Mouse (Mus musculus) cerebellum, postnatal 4 days (tissue): ENCODE results near the gene Numa1.
"Not testable (repeated sequence)": the region's sequence is repeated elsewhere in the genome, so short reads cannot be mapped to it uniquely, and the experiment has no call there.

ENCODE experiments used
- DNase-seq, 2 experiments: peaks; one replicate each; pipeline ENCODE4 v3.0.0; 2022; ENCODE audit warnings: low spot score in 2 of 2, mixed read lengths in 1 of 2

Gene Numa1

GRCm38 (mm10) chr7:101985081-101985480, 51.2 kb downstream of the Numa1 start:
- DNase-seq, result no peak

GRCm38 (mm10) chr7:101994241-101994640, 60.3 kb downstream of the Numa1 start:
- no peak for DNase-seq

GRCm38 (mm10) chr7:101998194-101998927, 64.5 kb downstream of the Numa1 start:
- peak; percentile 67 to 92 for DNase-seq

- DNase-seq, result peak in 1 of 2 experiments; percentile 27
Observed at GRCm38 (mm10) chr7:101999461-102000151, 65.7 kb downstream of the Numa1 start.

DNA sequence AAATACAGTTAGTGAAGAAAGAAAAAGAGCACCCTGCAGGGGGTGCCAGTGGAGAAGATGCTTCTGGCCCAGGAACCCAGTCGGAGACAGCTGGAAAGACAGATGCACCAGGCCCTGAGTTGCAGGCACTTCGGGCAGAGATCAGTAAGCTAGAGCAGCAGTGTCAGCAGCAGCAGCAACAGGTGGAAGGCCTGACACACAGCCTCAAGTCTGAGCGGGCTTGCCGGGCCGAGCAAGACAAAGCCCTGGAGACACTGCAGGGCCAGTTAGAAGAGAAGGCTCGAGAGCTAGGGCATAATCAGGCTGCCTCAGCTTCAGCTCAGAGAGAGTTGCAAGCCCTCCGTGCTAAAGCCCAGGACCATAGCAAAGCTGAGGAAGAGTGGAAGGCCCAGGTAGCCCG, 66.4 kb downstream of the Numa1 start:
- DNase-seq, result no peak

DNA sequence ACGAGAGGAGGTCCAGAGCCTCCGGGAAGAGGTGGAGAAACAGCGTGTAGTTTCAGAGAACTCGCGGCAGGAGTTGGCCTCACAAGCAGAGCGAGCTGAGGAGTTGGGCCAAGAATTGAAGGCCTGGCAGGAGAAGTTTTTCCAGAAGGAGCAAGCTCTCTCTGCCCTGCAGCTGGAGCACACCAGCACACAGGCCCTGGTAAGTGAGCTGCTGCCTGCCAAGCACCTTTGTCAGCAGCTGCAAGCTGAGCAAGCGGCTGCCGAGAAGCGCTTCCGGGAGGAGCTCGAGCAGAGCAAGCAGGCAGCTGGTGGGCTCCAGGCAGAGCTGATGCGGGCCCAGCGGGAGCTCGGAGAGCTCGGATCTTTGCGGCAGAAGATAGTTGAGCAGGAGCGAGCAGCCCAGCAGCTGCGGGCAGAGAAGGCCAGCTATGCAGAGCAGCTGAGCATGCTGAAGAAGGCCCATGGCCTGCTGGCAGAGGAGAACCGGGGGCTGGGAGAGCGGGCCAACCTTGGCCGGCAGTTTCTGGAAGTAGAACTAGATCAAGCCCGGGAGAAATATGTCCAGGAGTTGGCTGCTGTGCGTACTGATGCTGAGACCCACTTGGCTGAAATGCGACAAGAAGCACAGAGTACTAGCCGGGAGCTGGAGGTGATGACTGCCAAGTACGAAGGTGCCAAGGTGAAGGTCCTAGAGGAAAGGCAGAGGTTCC, 67.2 kb downstream of the Numa1 start:
- DNase-seq, result peak in 1 of 2 experiments; percentile 68

DNA sequence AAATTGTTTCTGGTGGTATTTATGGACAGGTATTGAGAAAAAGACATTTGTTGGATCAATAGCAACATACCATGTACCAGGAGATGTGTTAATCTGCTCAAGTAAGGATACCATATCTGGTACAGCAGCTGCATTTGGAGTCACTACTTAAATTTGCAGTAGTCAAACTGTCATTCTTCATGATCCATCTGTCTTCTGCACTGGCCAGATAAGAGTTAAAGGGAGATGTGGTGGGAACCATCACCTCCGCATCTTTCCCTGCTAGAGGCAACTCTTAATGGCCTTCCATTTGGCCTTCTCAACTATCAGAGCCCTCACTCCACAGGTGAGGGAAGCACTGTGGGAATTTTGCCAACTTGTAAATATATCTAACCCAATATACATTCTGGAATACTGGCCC, 72.6 kb downstream of the Numa1 start:
- no peak for DNase-seq

DNA sequence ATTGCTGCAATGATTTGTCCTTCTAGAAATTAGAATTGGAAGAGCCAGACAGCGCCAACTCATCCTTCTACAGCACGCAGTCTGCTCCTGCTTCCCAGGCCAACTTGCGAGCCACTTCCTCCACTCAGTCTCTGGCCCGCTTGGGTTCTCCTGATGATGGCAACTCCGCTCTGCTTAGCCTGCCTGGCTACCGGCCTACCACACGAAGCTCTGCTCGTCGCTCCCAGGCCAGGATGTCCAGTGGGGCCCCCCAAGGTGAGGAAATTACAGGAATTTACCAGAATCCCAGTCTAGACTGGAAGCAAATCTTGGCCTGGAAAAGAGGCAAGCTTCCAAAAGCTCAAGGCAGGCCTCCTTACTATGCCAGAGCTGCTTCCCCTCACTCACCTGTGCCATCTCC, 77.9 kb downstream of the Numa1 start:
- DNase-seq, result no peak

DNA sequence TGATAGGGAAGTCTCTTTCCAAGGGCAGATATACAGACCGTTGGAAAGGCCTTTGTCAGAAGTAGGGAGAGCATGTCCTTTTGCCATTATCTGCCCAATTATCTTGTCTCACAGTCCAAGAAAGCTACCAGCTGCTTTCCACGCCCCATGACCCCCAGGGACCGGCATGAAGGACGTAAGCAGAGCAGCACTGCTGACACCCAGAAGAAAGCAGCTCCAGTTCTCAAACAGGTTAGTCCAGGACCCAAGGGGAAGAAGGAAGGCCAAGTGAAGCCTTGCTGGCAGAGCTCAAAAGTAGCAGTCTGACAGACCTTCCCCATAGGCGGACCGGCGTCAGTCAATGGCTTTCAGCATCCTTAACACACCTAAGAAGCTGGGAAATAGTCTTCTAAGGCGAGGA, 79.5 kb downstream of the Numa1 start:
- DNase-seq, result no peak

- no peak for DNase-seq
Observed at GRCm38 (mm10) chr7:102014995-102015394, 81.1 kb downstream of the Numa1 start.

- DNase-seq, result no peak
Observed at GRCm38 (mm10) chr7:102016936-102017335, 83.0 kb downstream of the Numa1 start.

- DNase-seq, result no peak
Observed at GRCm38 (mm10) chr7:102017452-102017851, 83.5 kb downstream of the Numa1 start.

- no peak for DNase-seq
Observed at GRCm38 (mm10) chr7:102018034-102018433, 84.1 kb downstream of the Numa1 start.

GRCm38 (mm10) chr7:102018590-102018989, 84.7 kb downstream of the Numa1 start, which contains the start of gene Il18bp:
Il18bp (minus strand) TSS chr7:102018690.
- no peak for DNase-seq

GRCm38 (mm10) chr7:102019362-102019761, 85.5 kb downstream of the Numa1 start:
- no peak for DNase-seq

DNA sequence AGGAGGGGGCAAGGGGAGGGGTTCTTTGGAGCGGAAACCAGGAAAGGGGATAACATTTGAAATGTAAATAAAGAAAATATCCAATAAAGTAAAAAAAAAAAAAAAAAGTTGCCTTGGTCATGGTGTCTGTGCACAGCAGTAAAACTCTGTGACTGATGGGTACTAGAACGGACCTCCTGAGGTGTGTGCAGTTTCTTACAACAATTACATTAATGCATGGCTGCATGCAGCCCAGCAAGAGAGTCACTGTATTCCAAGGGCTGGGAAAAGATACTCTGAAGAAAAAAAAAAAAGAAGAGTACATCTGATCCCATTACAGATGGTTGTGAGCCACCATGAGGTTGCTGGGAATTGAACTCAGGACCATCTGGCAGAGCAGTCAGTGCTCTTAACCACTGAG, 87.0 kb downstream of the Numa1 start:
- DNase-seq, result not testable (repeated sequence)

- no peak for DNase-seq
Observed at GRCm38 (mm10) chr7:102023821-102024220, 89.9 kb downstream of the Numa1 start.

- no peak for DNase-seq
Observed at GRCm38 (mm10) chr7:102025187-102026119, 91.5 kb downstream of the Numa1 start.

DNA sequence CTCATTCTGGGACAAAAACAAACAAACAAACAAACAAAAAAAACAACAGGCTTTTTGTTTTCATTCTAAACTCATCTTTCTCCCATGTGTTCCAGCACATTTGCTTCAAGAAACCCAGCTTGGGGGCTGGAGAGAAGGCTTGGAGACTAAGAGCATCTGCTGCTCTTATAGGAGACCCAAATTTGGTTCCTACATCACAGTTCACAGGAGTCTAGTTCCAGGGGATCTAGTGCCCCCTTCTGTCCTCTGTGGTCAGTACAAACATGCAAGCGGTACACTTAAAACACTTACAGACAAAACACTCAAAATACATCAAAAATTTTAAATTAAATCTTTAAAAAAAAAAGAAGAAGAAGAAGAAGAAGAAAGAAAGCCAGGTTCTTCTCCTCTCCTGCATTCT, 101.0 kb downstream of the Numa1 start:
- no peak for DNase-seq

DNA sequence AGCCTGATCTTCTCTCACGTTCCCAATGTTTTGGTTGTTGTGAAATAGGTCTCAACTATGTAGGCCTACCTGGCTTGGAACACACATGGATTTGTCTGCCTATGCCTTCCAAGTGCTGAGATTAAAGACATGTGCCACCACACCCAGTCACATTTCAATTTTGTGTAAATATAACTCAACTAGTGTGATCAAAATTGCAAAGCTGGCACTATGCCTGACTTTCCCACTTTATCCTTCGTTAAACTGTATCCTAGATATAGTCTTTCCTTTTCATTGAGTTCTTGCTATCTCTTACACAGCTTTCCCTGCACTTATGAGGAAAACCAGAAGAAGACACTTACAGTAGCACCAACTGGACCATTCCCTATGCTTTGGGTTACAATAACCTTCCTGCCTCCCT, 101.6 kb downstream of the Numa1 start:
- DNase-seq, result no peak

DNA sequence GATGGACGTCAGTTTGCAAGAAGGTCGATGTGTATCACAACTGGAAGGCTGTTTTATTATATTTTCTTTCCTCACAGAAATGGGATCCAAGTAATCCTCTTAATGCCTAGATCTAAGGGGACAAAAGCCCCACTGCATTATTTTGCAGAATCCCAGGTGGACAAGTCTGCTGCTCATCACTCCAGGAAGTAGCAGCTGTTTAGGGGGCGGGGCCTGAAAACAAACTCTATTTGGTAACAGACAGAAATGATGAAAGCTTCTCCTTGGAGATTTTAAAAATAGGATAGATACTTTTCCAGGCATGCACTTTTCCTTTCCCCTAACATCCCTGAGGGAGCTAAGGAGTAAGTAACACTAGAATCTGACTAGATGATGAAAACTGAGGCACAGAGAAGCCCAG, 103.4 kb downstream of the Numa1 start:
- no peak for DNase-seq

- no peak for DNase-seq
Observed at GRCm38 (mm10) chr7:102042314-102042713, 108.4 kb downstream of the Numa1 start.
